Mouse (Mus musculus): ENCODE measurements at regions not wholly inside any gene's neighbourhood (a gene's known extent, or its start where the extent isn't known, plus 50 kb on each side); places are given as distances from the start of the nearest gene placed in this dataset.

DNA sequence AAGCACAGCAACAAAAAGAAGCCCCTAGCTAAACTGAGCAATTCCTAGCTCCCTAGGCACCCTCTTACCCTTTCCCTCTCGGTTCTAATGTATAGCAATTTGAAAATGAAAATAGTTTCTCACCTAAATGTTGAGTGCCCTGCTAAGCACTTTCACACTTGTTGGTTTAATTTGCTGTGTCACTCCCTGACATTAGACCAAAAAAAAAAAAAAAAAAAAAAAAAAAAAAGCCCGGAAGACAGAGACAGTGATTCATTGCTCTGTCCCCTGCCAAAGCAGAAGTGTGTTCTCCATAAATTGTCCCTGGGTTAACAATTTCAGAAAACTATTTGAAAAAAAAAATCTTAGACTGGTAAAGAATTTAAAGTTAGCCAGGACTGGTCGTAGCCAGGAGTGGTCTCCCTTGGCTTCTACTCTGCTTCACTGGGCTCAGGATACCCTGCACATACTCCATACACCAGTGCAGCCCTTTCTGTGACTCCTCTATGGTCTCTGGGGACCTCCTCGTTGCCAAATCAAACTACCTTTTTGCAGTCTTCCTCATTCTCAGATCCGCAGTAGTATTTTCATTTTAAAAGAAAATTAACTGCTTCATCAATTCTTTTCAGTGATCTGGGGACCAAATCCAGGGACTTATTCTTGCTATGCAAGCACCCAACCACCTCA lies 148.0 kb upstream of the Bcl6 start:
- no peaks in the 10 kb centered on the region for H3K4me1 ChIP-seq
- H3K4me2 ChIP-seq (replicated peaks): no peak overlapping the region
- no peak for ATAC-seq (ENCODE audit: insufficient number of reproducible peaks, insufficient read depth, low FRiP score, low TSS enrichment)
- no peaks in the 10 kb centered on the region for H3K36me3 ChIP-seq
- no peaks in the 10 kb centered on the region for H3K27me3 ChIP-seq
- no peak overlapping the region for H3K9ac ChIP-seq
- WGBS: 74% methylated on average over 5 of the region's 5 CpGs
- no peak overlapping the region for H3K27ac ChIP-seq
- no peaks in the 10 kb centered on the region for H3K9me3 ChIP-seq
- H3K4me3 ChIP-seq: no peak overlapping the region

DNA sequence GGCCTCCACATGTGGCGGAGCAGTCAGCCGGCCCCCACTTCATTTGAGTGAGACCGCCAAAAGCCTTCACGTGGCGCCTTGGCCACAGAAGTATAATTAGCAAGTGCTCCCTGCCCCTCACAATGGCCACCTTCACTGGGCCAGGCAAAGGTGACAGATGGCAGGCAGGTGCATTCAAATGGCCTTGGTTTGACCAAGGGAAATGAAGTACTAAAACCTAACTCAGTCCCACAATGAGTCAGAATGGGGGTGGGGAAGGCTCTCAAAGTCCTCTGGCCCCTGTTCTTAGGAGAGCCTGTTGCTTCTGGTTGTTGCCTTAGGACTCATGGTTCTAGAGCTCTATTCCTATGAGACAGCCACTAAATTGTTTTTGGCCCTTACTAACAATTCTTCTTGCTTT lies 147.2 kb upstream of the Bcl6 start:
- no peaks in the 10 kb centered on the region for H3K27me3 ChIP-seq
- ATAC-seq (ENCODE audit: insufficient number of reproducible peaks, insufficient read depth, low FRiP score, low TSS enrichment): no peak
- no peak overlapping the region for H3K4me3 ChIP-seq
- H3K4me2 ChIP-seq (replicated peaks): no peak overlapping the region
- WGBS: 93% methylated on average over 5 of the region's 5 CpGs
- no peaks in the 10 kb centered on the region for H3K36me3 ChIP-seq
- H3K27ac ChIP-seq: no peak overlapping the region
- H3K9me3 ChIP-seq: no peaks in the 10 kb centered on the region
- H3K9ac ChIP-seq: no peak overlapping the region
- no peaks in the 10 kb centered on the region for H3K4me1 ChIP-seq

DNA sequence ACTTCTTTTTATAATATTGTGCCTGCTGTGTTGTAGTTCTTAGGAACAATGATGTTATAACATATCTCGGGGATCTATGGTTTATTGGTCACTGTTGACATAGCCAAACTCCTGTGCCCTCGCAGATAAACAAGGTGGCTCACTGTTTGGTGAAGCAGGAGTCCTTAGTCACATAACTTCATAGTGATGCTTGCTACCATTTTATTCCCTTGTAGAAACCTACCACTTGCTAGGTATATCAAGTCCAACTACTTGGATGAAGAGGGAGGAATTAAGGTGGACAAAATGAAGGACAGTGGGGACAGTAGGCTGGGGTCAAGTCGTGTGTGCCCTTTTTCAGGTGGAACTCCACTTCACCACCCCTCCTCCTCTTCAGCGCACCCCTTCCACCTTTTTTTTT lies 146.7 kb upstream of the Bcl6 start:
- 83% methylated on average over 3 of the region's 4 CpGs for WGBS
- no peaks in the 10 kb centered on the region for H3K9me3 ChIP-seq
- no peak for ATAC-seq (ENCODE audit: insufficient number of reproducible peaks, insufficient read depth, low FRiP score, low TSS enrichment)

DNA sequence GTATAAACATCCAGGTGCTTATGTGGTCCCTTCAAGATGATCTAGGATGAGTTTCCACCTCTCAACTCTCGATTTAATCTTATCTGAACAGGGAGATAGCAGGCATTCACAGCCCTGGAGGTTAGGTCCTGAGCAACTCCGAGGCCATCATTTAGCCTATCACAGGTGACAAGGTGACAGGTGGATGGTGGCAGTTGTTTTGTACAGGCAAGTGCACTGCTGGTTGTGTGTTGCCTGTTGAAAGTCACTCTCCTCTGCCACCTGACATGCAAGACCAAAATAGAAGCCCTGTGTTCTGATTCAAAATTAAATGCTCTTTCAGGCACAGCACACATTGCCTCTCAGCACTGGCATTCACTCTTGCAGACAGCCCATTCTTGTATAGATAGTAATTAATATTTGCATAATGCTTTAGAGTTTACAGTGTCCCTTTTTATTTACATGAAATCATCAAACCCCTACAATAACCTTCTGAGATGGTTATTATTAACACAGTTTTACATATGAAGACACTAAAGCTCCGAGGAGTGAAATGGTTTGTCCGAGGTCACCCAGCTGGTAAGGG lies 145.9 kb upstream of the Bcl6 start:
- Histone ChIP-seq H3K9me3 (no peaks in the 10 kb centered on the region), H3K4me3 (no peak overlapping the region), H3K27me3 (no peaks in the 10 kb centered on the region), H3K4me1 (no peaks in the 10 kb centered on the region), H3K9ac (no peak overlapping the region), H3K36me3 (no peaks in the 10 kb centered on the region), H3K27ac (no peak overlapping the region), H3K4me2 (replicated peaks) (no peak overlapping the region)
- no peak for ATAC-seq (ENCODE audit: insufficient number of reproducible peaks, insufficient read depth, low FRiP score, low TSS enrichment)
- 83% methylated on average over 4 of the region's 4 CpGs for WGBS

More for the DNA sequence above, 146.7 kb upstream of the Bcl6 start:
- Histone ChIP-seq H3K27ac (no peak overlapping the region), H3K4me2 (replicated peaks) (no peak overlapping the region), H3K27me3 (no peaks in the 10 kb centered on the region), H3K4me1 (no peaks in the 10 kb centered on the region), H3K4me3 (no peak overlapping the region), H3K9ac (no peak overlapping the region), H3K36me3 (no peaks in the 10 kb centered on the region)

DNA sequence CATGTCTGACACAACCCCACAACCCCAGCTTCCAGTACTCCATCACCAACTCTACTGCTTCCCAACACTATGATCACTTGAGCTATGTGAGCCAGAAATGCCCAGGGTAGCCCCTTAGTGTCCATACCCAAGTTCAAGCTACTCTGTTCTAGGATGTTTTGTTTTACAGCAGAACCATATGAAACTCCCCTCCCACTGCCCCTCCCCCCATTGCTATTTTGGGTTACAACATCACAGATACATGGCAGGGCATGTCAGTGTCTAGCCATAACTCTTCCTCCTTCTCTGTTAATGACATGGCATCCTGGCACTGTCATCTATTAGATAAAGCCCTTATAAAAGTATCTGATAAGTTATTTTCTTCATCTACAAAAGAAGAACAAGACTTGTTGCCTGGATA lies 142.0 kb upstream of the Bcl6 start:
- H3K9ac ChIP-seq: no peak overlapping the region
- H3K9me3 ChIP-seq: no peaks in the 10 kb centered on the region
- H3K27me3 ChIP-seq: no peaks in the 10 kb centered on the region
- H3K36me3 ChIP-seq: no peaks in the 10 kb centered on the region
- no peak overlapping the region for H3K4me3 ChIP-seq
- no peak for ATAC-seq (ENCODE audit: insufficient number of reproducible peaks, insufficient read depth, low FRiP score, low TSS enrichment)
- no peak overlapping the region for H3K4me2 ChIP-seq (replicated peaks)
- no peak overlapping the region for H3K27ac ChIP-seq
- H3K4me1 ChIP-seq: no peaks in the 10 kb centered on the region

DNA sequence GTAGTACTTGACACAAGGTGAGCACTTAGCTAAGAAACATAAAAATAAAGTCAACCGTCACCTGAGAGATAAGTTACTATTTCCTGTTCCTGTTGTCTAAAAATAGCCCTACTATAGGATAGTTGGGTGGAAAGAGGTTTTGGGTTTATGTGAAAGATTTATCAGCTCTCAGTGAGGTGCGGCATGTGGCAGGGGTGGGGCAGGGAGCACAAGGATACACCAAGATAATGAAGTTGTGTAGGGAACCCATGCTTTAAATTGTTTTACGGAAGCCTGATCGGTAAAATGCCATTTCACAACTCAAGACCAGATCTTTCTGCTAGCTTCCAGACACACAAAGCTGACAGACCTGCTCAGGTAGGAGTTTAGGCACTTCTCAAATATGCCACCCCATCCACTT lies 141.0 kb upstream of the Bcl6 start:
- H3K27me3 ChIP-seq: no peaks in the 10 kb centered on the region
- no peak overlapping the region for H3K27ac ChIP-seq
- no peak overlapping the region for H3K4me3 ChIP-seq
- H3K9me3 ChIP-seq: no peaks in the 10 kb centered on the region
- H3K36me3 ChIP-seq: no peaks in the 10 kb centered on the region
- H3K9ac ChIP-seq: no peak overlapping the region
- ATAC-seq (ENCODE audit: insufficient number of reproducible peaks, insufficient read depth, low FRiP score, low TSS enrichment): no peak
- WGBS: 90% methylated on average over 4 of the region's 4 CpGs
- no peak overlapping the region for H3K4me2 ChIP-seq (replicated peaks)
- H3K4me1 ChIP-seq: no peaks in the 10 kb centered on the region

DNA sequence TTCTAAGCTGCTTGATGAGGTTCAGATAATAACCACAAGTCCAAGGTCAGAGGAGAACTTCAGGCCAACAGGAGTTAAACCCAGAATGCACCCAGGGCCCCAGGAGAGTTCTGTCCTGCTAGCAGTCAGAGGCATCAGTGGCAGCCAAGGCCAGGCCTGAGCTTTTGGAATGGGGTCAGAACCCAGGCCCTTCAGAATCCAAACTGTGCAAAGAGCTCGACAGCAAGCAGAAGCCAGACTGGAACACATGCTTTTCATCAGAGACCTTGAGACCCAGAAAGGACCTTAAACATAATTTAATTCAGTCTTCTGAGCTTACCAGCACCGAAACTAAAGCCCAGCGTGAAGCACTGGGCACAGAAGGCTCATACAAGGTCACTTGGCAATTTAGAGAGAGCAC lies 139.9 kb upstream of the Bcl6 start:
- ATAC-seq (ENCODE audit: insufficient number of reproducible peaks, insufficient read depth, low FRiP score, low TSS enrichment): no peak
- no peaks in the 10 kb centered on the region for H3K4me1 ChIP-seq
- WGBS: 29% methylated on average over 3 of the region's 3 CpGs

DNA sequence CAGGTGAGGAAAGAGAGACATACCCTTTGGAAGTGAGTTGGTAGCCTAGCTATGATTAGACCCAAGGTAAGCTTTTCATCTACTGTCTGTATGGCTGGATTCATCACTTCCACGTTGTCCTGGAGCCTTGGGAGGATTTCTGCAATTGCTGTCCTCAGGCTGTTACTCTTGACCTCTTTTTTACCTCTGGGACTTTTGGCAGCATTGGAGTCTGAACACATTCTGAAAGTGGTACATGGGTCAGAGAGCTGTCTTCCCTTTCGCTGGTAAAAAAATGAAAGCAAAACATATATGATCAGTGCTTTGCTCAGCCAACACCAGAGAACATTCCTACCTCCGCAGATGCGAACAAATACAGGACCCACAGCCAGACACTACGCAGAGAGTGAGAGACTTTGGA lies 136.1 kb upstream of the Bcl6 start:
- no peak for ATAC-seq (ENCODE audit: insufficient number of reproducible peaks, insufficient read depth, low FRiP score, low TSS enrichment)
- Histone ChIP-seq H3K27me3 (no peaks in the 10 kb centered on the region), H3K36me3 (no peaks in the 10 kb centered on the region), H3K9me3 (no peaks in the 10 kb centered on the region), H3K4me3 (no peak overlapping the region), H3K9ac (no peak overlapping the region), H3K4me2 (replicated peaks) (no peak overlapping the region), H3K27ac (no peak overlapping the region), H3K4me1 (no peaks in the 10 kb centered on the region)
- 78% methylated on average over 5 of the region's 5 CpGs for WGBS

More for the DNA sequence above, 139.9 kb upstream of the Bcl6 start:
- no peak overlapping the region for H3K4me3 ChIP-seq
- no peaks in the 10 kb centered on the region for H3K9me3 ChIP-seq
- no peak overlapping the region for H3K27ac ChIP-seq
- no peaks in the 10 kb centered on the region for H3K36me3 ChIP-seq
- no peak overlapping the region for H3K9ac ChIP-seq
- no peak overlapping the region for H3K4me2 ChIP-seq (replicated peaks)
- H3K27me3 ChIP-seq: no peaks in the 10 kb centered on the region

DNA sequence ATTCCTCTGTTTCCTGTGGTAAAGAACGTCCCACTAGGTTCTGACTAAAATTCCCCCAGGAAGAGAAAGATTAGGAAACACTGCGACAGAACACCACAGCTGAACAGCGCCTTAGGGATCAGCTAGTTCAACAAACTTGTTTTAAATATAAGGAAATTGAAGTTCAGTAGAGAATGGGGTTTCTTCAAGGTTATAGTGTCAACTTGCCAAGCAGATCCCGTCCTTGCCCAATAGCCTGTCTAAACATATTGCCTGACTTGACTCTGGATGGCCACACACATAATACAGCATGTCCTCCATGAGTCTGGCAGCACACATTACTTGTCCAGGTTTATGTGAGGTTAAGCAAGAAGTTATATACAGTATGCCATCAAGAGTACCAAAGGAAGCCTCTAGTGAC lies 135.4 kb upstream of the Bcl6 start:
- no peaks in the 10 kb centered on the region for H3K9me3 ChIP-seq
- H3K4me2 ChIP-seq (replicated peaks): no peak overlapping the region
- no peak for ATAC-seq (ENCODE audit: insufficient number of reproducible peaks, insufficient read depth, low FRiP score, low TSS enrichment)
- H3K27me3 ChIP-seq: no peaks in the 10 kb centered on the region
- no peak overlapping the region for H3K9ac ChIP-seq
- H3K36me3 ChIP-seq: no peaks in the 10 kb centered on the region
- 65% methylated on average over 4 of the region's 4 CpGs for WGBS
- H3K27ac ChIP-seq: no peak overlapping the region
- H3K4me1 ChIP-seq: no peaks in the 10 kb centered on the region
- H3K4me3 ChIP-seq: no peak overlapping the region

DNA sequence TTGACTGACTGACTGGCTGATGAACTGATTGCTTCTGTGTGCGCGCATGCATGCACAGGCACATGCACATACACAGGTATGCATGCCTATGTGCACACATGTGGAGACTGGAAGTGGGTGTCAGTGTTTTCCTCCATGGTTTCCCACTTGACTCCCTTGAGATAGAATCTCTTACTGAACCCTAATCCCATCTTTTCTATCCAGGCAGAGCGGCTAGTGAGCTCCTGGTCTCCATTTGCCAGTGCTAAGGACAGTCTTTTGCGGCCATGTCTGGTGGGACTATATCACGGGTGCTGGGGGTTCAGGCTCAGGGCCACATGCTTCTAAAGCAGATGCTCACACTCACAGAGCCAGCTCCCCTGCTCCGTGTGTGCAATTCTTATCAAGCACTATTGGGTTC lies 133.0 kb upstream of the Bcl6 start:
- H3K9me3 ChIP-seq: no peaks in the 10 kb centered on the region
- no peaks in the 10 kb centered on the region for H3K4me1 ChIP-seq
- no peak overlapping the region for H3K27ac ChIP-seq
- 88% methylated on average over 6 of the region's 6 CpGs for WGBS
- H3K27me3 ChIP-seq: no peaks in the 10 kb centered on the region
- no peak overlapping the region for H3K4me2 ChIP-seq (replicated peaks)
- H3K4me3 ChIP-seq: no peak overlapping the region
- no peaks in the 10 kb centered on the region for H3K36me3 ChIP-seq
- no peak overlapping the region for H3K9ac ChIP-seq
- ATAC-seq (ENCODE audit: insufficient number of reproducible peaks, insufficient read depth, low FRiP score, low TSS enrichment): no peak

DNA sequence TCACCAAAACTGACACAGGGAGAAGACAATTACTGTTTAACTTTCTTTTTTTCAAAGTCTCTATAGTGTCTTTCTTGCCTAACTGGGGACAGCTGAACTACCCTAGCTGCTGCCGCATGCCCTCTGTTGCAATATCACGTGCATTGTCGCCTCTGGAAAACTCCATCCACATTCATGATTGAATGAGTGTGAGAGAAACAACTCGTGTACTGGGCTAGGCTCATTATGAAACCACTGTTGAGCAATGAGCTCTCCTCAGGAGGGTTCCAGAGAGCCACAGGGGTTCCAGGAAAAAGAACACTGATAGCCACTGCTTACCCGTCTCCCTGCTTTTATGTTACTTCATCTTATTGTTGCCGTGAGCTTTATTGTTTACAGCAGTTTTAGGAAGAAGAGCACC lies 132.2 kb upstream of the Bcl6 start:
- no peak overlapping the region for H3K4me2 ChIP-seq (replicated peaks)
- ATAC-seq (ENCODE audit: insufficient number of reproducible peaks, insufficient read depth, low FRiP score, low TSS enrichment): no peak
- H3K27ac ChIP-seq: no peak overlapping the region
- no peaks in the 10 kb centered on the region for H3K36me3 ChIP-seq
- WGBS: 81% methylated on average over 6 of the region's 6 CpGs
- no peaks in the 10 kb centered on the region for H3K27me3 ChIP-seq
- no peaks in the 10 kb centered on the region for H3K4me1 ChIP-seq
- no peak overlapping the region for H3K4me3 ChIP-seq
- H3K9me3 ChIP-seq: no peaks in the 10 kb centered on the region
- no peak overlapping the region for H3K9ac ChIP-seq

DNA sequence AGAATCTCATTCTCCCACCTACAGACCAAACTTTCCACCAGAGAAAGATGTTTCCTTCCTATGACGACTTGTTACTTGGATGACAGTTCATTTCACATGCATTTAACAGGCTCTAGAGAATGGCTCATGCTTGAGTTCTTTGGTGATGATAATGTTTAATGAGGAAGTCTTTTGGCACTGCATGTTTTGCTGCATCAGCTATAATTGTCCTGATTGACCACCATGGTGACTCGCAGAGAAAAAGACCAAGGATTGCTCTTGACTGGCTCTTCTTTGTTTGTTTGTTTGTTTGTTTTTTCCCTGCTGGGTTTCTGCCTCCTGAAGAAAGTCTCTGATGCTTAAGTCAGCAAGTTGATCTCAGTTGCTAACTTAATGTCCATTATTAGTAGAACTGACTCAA lies 129.8 kb upstream of the Bcl6 start:
- Histone ChIP-seq H3K4me1 (no peaks in the 10 kb centered on the region), H3K27ac (no peak overlapping the region), H3K36me3 (no peaks in the 10 kb centered on the region), H3K9ac (no peak overlapping the region), H3K4me2 (replicated peaks) (no peak overlapping the region), H3K4me3 (no peak overlapping the region), H3K9me3 (no peaks in the 10 kb centered on the region), H3K27me3 (no peaks in the 10 kb centered on the region)
- no peak for ATAC-seq (ENCODE audit: insufficient number of reproducible peaks, insufficient read depth, low FRiP score, low TSS enrichment)
- 86% methylated on average over 2 of the region's 2 CpGs for WGBS

All from embryonic facial prominence, embryonic 12.5 days (tissue).